Mouse (Mus musculus) MN1 (cell line): ENCODE measurements around the gene Top3b.
A peak's percentile ranks its signal among the peaks of the same experiment; 100 is the strongest.
"Not testable (repeated sequence)": the region's sequence is repeated elsewhere in the genome, so short reads cannot be mapped to it uniquely, and the experiment has no call there.

ENCODE experiments used
- DNase-seq: peaks from one replicate; pipeline ENCODE4 v3.0.0-alpha.2; 2016; ENCODE audit warnings: low spot score

Top3b gene

DNA sequence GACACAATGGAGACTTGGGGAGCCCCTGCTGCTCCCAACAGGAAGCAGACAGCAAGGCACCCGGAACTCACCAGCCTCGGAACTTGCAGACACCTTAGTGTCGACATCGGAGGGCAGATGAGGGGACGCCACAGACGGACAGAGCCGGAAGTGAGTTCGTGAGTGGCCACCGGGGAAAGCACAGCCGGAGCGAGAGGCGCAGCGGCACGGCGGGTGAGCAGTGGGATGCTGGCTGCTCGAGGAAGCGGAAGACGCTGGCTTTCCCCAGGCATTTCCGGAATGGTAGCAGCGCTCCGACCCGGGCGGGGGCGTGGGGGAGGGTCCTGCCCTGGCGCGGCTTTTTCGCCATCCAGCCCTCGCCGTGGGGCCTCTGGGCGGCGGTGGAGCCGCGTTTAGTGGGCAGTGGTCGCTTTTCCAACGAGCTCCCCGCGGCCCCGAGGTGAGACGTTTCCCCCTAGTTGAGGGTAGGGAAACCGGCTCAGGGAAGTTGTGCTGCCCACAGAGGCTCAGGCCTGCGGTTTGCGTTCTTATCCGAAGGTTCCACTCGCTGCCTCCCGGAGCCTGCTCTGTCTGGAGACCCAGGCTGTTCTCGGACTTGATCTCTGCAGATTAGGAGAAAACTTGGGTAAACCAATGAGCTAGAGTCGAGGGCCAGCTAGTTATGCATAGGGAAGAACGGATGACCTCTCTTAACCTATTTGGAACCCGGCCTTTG, at the start of gene Top3b, which contains the start of gene Vpreb1:
TSS of gene Top3b (plus strand) at position 120 of the 715 bp plus-strand sequence.
TSS of gene Vpreb1 (minus strand) at position 227 of the 715 bp plus-strand sequence.
- DNase-seq, result peak; percentile 95

DNA sequence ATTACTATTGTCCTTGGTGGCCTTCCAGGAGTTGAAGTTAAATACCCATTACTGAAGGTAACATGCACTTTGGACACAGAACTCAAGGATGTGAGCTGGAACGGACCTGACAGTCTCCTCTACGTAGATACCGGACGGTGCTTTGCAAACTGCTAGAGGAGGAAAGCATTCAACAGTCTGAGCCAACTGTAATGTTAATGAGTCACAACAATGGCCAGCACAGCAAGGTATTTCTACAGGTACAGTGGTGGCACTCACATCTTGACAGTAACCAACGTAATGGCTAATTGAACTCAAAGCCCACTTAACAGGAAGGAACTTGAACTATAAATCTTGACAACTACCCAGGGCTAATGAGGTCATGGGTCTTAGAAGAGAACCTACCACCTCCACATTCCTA, 45.1 kb upstream of the Top3b start:
- no peak for DNase-seq

GRCm38 (mm10) chr16:16826223-16826622, 44.3 kb upstream of the Top3b start:
- DNase-seq, result no peak

DNA sequence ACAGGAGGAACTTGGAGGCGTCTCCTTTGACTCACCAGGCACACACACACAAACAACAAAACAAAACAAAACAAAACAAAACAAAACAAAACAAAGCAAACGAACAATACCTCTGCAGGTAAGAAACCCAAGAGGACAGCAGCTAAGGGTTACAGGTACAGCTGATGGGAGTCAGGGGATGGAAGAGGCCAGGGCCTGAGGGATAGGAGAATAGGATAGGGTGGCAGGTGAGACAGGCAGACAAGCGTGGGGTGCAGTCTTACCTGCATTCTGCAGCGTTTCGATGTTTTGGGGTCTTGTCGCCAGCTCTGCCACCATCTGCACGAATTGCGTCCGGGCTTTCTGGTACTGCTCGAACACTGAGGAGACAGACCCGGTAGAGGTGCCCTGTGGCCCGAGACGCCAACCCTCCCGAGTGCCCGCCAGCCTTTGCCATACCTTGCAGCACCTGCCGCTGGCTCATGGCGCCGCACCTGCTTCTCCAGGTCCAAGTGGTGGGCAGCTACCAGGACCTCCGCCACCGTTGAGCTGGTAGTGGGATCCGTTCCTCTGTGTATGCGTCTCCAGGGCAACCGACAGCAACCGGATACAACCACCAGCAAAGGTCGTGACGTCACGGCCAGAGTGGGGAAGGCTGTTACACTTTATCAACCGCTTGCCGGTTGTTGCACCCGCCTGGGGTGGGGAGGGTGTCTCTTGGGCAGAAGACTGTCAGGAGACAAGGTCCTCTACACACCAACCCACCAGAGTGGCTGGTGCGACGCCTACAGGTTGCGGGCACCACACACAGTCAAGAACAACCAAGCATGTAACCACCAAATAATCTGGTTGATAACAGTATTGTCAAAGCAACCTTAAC, 41.5 kb upstream of the Top3b start, which contains the start of gene Spag6l:
TSS of gene Spag6l (minus strand) at position 700 of the 859 bp plus-strand sequence.
- no peak for DNase-seq

GRCm38 (mm10) chr16:16829671-16830070, 40.9 kb upstream of the Top3b start:
- DNase-seq, result no peak

DNA sequence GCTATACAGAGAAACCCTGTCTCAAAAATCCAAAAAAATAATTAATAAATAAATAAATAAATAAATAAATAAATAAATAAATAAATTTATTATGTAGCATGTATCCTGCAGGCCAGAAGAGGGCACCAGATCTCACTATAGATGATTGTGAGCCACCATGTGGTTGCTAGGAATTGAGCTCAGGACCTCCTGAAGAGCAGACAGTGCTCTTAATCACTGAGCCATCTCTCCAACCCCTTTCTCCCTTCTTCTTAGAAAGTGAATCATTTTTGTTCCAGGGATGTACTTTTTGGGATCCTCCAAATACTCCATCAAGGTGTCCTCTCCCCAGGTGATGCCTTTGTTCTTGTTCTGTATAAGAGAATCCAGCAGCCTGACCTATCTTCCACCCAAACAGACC, 21.3 kb upstream of the Top3b start:
- DNase-seq, result no peak

DNA sequence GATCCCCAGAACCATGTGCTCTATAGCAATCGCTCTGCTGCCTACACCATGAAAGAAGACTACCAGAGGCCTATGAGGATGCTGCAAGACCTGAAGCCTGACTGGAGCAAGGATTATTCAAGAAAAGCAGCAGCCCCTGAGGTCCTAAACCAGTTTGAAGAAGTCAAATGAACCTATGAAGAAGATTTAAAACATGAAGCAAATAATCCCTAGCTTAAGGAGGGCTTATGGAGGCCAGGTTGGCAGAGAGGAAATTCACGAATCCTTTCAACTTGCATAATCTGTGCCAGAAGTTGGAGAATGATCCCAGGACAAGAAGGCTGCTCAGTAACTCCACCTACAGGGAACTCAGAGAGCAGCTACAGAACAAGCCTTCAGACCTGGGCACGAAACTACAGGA, 18.1 kb upstream of the Top3b start:
- no peak for DNase-seq

- DNase-seq, result peak; percentile 24
Observed at GRCm38 (mm10) chr16:16854836-16855235, 15.7 kb upstream of the Top3b start.

GRCm38 (mm10) chr16:16855541-16855940, 15.0 kb upstream of the Top3b start:
- DNase-seq, result no peak

- DNase-seq, result not testable (repeated sequence)
Observed at GRCm38 (mm10) chr16:16856054-16856453, 14.5 kb upstream of the Top3b start.

DNA sequence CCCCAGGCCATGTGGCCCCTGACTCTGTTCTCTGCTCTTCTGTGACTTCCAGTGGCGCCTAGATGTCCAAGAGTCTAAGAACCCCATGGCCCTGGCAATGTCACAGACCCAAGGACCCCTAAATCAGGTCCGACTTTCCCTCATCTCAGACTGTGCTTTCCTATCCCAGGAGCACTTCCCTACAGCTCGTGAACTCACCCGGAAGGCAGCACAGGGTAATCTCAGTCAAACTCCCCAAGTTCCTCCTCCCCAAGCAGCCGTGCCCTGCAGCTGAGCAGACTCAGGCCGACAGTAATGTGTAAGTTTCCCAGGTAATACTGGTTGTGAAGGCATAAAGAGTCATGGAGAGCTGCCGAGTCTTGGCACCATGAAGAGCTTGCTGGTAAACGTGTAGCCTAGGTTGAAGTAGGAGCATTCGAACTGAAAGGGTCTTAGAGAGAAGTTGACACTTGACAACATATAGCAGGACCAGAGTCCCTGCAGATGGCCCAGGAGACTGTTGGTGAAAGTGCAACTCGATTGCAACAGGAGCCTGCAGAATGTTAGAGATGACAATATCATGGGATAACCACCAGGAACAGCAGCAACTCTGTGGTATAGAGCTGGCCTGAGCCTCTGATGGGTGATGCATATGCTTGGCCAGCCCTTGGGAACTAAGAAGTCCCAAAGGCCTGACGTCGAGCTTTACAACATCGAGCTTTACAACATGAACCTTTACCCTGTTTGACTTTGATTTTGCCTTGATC, 13.6 kb upstream of the Top3b start:
- no peak for DNase-seq

DNA sequence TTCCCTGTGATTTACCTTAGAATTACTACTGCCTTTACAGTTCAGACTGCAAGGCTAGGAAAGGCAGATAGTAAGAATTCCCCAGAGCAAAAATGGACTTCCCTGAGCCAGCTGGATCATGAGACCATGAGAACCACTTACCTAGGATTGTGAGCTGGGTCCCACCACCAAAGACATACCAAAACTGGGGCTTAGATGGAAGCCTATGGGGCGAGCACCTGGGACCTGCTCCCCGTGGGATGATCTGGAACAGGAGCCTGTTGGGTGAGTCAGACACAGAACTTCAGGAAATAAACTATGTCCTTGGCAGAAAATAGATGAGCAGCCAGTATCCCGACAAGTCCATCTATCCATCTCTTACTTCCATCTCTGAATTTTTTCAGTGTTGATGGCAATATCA, 8.2 kb upstream of the Top3b start:
- no peak for DNase-seq

GRCm38 (mm10) chr16:16863978-16864377, 6.6 kb upstream of the Top3b start, which contains the start of gene Igll1:
Igll1 (minus strand) TSS chr16:16863985.
- DNase-seq, result no peak

DNA sequence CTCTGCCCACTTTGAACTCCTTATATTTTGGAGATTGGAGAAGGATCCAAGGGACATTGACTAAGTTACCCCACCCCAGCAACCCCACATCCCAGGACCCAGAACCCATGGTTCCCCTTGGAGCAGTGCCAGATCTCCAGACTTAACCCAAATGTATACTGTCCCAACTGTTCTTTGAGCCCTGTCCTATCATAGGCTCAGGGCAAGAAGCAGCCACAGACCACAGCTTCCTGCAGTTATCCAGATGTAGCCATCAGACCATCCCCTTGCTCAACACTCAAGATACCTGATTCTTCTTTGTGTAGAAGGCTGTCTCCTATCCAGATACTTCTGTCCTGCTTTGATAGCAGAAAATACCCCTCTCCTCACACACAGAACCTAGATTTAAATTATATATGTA, 5.3 kb upstream of the Top3b start:
- DNase-seq, result no peak

DNA sequence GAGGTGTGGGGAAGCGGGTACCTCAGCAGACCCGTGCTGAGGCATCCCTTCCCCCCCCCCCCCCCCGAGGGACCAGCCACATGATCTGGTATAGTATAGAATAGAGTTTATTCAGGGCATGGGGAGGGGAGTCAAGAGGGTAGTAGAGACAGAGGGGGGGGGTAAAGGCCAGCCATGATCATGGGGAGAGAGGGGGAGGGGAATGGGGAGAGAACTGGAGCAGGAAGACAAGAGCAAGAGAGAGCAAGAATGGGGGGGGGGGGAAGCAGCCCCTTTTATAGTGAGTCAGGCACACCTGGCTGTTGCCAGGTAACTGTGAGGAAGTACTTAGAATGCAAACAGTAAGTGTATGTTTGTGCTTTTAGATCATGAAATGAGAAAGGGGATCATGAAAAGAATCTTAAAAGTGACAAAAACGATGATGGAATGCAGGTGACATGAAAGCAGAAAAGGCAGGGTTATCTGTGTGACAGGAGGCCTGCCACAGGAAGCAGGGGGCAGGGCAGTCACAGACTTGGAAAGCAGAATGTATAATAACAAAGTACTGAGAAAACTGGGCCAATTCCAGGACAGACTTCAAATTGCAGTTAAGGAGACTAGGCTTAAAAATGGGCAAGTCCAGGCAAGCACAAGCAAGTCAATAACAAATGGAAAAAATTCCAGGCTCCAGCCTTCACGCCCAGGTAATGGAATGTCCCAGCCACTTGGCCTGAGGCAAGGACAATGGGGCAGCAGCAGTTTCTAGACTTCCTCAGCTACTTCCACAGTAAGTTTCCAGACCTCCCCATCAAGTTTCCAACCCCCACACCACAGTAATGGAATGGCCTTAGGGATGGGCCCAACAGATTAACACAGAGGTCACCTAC, 4.6 kb upstream of the Top3b start:
- DNase-seq, result no peak

- no peak for DNase-seq
Observed at GRCm38 (mm10) chr16:16870241-16870616, 307 bp upstream of the Top3b start.

DNA sequence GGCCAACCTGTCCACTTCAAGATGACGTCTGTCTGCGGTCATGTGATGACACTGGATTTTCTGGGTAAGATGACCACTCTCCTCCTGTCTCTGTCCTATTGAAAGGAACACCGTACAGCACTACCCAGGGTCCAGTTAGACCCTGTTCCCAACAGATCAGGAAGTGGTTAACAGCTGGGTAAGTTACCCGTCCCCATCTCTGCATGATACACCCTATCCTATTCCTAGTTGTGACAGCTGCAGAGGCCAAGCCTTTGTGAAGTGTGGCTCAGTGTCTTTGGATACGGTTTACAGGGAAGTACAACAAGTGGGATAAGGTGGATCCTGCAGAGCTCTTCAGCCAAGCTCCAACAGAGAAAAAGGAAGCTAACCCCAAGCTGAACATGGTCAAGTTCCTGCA, 8.5 kb downstream of the Top3b start:
- no peak for DNase-seq

DNA sequence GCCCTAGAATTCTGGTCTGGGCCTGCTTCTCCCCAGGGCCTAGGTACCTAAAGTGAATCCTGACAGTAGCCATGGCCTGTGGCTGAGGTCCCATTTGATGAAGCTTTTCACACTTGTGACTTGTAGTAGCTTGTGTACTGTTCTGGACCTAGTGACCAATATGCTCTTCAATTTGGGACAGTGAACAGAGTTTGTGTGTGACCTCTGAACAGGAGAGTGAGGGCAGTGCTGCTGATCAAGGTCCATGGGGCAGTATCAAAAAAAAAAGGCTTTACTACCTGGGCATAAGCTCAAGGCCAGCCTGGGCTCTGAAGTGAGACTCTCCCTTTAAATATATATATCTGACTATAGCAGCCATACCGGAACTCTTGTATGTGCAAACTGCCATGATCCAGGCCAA, 17.8 kb downstream of the Top3b start:
- DNase-seq, result no peak

- no peak for DNase-seq
Observed at GRCm38 (mm10) chr16:16892366-16892765, 21.8 kb downstream of the Top3b start.

DNA sequence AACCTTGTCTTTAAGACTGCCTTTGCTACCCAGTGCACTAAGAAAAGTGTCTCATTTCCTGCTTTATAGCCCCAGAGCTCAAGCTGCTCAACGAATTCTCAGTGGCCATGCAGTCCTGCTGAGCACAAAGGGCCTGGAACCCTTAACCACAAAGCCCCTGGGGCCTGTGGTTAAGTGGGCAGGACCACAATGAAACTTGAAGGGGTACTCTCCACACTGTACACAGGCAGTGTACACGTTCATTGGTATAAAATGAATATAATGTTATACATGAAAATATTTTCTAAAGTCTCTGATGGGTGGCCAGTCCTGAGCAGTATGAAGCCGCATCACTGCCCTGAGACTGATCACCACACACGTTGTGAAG, 25.5 kb downstream of the Top3b start:
- no peak for DNase-seq

GRCm38 (mm10) chr16:16896382-16897055, 26.0 kb downstream of the Top3b start, which contains the start of gene Ppm1f:
Ppm1f (plus strand) TSS chr16:16896469.
- DNase-seq, result peak; percentile 94
